Mouse (Mus musculus) liver, embryonic 13.5 days (tissue): ENCODE measurements around the gene Tmub1. TPM values are rescaled to one million over a fixed set of nuclear protein-coding genes. Genes with fewer than 3 reads are reported as not detected.

Experiments
- ATAC-seq: fragments of 200-750 bp; cut with Nextera tagmentation; 2 replicates; pipeline ENCODE4 v1.8.0; 2017; ENCODE audit warnings: low read depth, mild to moderate bottlenecking, moderate number of reproducible peaks, moderate library complexity
- DNase-seq: peaks from one replicate; pipeline ENCODE4 v3.0.0; 2022
- H3K27ac ChIP-seq: fragments of 300-500 bp; sonication (generic); 2 replicates; pipeline ENCODE4 v1.5.1; 2015; ENCODE audit warnings: moderate library complexity, mild to moderate bottlenecking, inconsistent platforms
- H3K27me3 ChIP-seq: fragments of 300-500 bp; sonication (generic); 2 replicates; pipeline ENCODE4 v1.6.1; 2015; ENCODE audit warnings: mild to moderate bottlenecking, inconsistent platforms
- H3K36me3 ChIP-seq: fragments of 300-500 bp; sonication (generic); 2 replicates; pipeline ENCODE4 v1.6.1; 2015; ENCODE audit warnings: mild to moderate bottlenecking, inconsistent platforms
- H3K4me1 ChIP-seq: fragments of 300-500 bp; sonication (generic); replicated peaks from 2 replicates; pipeline ENCODE4 v1.6.1; 2015; ENCODE audit warnings: inconsistent platforms
- H3K4me2 ChIP-seq: fragments of 300-500 bp; sonication (generic); 2 replicates; pipeline ENCODE4 v1.6.1; 2015; ENCODE audit warnings: inconsistent platforms, mild to moderate bottlenecking, moderate library complexity
- H3K4me3 ChIP-seq: fragments of 300-500 bp; sonication (generic); replicated peaks from 2 replicates; pipeline ENCODE4 v1.5.1; 2015; ENCODE audit warnings: mild to moderate bottlenecking, inconsistent platforms
- H3K9ac ChIP-seq: fragments of 300-500 bp; sonication (generic); 2 replicates; pipeline ENCODE4 v1.6.1; 2015; ENCODE audit warnings: mild to moderate bottlenecking, inconsistent platforms
- H3K9me3 ChIP-seq: fragments of 300-500 bp; sonication (generic); replicated peaks from 2 replicates; pipeline ENCODE4 v1.6.1; 2016; ENCODE audit warnings: inconsistent platforms
- WGBS: fragments of 180-500 bp; shearing (Covaris S2); methylation state at CpG from one replicate; pipeline ENCODE4 v1.1.7; 2015; ENCODE audit not compliant: insufficient replicate concordance; 5-methylcytosine and 5-hydroxymethylcytosine counted together
- polyA plus RNA-seq: library from polyadenylated mRNA; unstranded; fragments of >200 nt; fragmentation: Nextera tagmentation; extraction: Ambion mirVana; gene quantifications from 2 replicates; pipeline ENCODE4 v1.2.1, GENCODE M21; 2015

Gene Tmub1
- polyA plus RNA-seq, 1 experiment from 2014 or later, result 5.8 TPM

DNA sequence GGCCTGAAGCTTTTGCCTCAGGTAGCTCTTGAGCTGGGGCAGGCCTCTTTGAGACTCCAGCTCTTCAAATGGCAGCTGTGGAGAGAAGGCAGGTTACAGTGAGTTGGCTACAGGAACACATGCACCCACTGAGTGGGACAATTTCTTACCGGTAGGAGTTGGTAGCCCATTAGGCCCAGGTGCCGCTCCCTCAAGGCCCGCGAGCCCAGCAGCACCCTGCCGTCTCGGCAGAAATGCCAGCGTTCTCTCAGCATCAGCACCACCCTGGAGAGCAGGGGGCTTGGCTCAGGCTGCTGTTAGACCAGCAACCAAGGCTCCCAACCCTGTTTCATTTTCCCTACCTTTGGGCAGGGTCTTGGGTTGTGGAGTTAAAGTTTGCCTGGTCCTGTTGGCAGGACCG lies 6.5 kb downstream of the Tmub1 start:
- Histone ChIP-seq H3K36me3 (peaks cover 57% of the 10 kb centered on the region), H3K4me1 (peaks cover 23% of the 10 kb centered on the region), H3K4me3 (no peak overlapping the region), H3K4me2 (no peak overlapping the region), H3K27me3 (no peaks in the 10 kb centered on the region), H3K9ac (no peak overlapping the region), H3K9me3 (no peaks in the 10 kb centered on the region), H3K27ac (no peak overlapping the region)
- WGBS, result 92% methylated on average over 8 of the region's 8 CpGs
- ATAC-seq, result no peak
- no peak for DNase-seq

DNA sequence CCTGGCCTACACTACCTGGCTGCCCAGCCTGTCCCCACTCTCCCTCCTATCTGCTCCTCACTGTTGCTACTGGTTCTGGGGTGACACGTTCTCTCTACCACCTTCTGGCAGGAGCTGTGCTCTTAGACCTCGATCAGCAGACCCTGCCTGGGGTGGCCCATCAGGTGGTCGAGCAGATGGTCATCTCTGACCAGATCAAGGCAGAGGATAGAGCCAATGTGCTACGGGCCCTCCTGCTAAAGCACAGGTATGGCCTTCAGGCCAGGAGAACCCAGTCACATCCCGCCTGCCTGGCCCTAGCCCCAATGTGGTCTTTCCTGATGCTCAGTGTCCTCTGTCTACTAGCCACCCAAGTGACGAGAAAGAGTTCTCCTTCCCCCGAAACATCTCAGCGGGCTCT lies 13.7 kb downstream of the Tmub1 start:
- ATAC-seq (no peak), DNase-seq (no peak)
- Histone ChIP-seq H3K4me1 (peaks cover 6% of the 10 kb centered on the region; the same call in 1 of the 2 replicates), H3K4me2 (no peak overlapping the region), H3K27ac (no peak overlapping the region), H3K9ac (no peak overlapping the region), H3K27me3 (no peaks in the 10 kb centered on the region), H3K9me3 (no peaks in the 10 kb centered on the region), H3K4me3 (no peak overlapping the region), H3K36me3 (peaks cover 80% of the 10 kb centered on the region)
- 73% methylated on average over 8 of the region's 8 CpGs for WGBS

GRCm38 (mm10) chr5:24428596-24428995 lies 19.1 kb downstream of the Tmub1 start:
- H3K4me1 ChIP-seq, result peaks cover 53% of the 10 kb centered on the region
- 25% methylated on average over 9 of the region's 9 CpGs for WGBS
- H3K36me3 ChIP-seq, result peaks cover 44% of the 10 kb centered on the region
- H3K27ac ChIP-seq, result 0 out of 2 replicates have a peak overlapping the region, but pooled peaks have one; percentile 39
- DNase-seq, result no peak
- no peaks in the 10 kb centered on the region for H3K9me3 ChIP-seq
- H3K9ac ChIP-seq, result no peak overlapping the region
- peak overlapping the region; percentile 94 for H3K4me2 ChIP-seq
- ATAC-seq, result no peak
- peak overlapping the region; percentile 36 for H3K4me3 ChIP-seq
- H3K27me3 ChIP-seq, result no peaks in the 10 kb centered on the region

DNA sequence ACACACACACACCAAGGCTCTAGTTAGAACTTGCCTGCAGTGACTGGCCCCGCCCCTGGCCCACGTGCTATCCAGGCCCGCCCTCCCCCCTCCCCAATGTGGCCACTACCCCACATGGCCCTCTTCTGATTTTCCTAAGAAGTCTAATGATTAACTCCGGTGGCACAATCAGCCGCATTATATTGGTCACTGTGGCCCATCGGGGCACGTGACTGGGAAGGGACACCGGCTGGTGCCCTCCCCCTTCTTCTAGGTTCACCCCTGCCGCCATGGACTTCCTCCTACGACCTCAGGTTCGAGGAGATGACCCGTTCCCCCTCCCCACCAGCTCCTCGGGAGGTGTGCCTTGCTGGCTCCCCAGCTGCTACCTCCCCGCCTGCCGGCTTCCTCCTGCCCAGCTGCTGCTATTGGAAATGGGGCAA lies 19.7 kb downstream of the Tmub1 start:
- Histone ChIP-seq H3K27me3 (no peaks in the 10 kb centered on the region), H3K4me2 (peak overlapping the region; percentile 94), H3K4me3 (peak overlapping the region; percentile 36), H3K27ac (peak overlapping the region; percentile 39; the same call in 1 of the 2 replicates), H3K9ac (no peak overlapping the region), H3K9me3 (no peaks in the 10 kb centered on the region), H3K36me3 (peaks cover 39% of the 10 kb centered on the region), H3K4me1 (peaks cover 54% of the 10 kb centered on the region)
- no peak for DNase-seq
- no peak for ATAC-seq
- 9% methylated on average over 15 of the region's 15 CpGs for WGBS

DNA sequence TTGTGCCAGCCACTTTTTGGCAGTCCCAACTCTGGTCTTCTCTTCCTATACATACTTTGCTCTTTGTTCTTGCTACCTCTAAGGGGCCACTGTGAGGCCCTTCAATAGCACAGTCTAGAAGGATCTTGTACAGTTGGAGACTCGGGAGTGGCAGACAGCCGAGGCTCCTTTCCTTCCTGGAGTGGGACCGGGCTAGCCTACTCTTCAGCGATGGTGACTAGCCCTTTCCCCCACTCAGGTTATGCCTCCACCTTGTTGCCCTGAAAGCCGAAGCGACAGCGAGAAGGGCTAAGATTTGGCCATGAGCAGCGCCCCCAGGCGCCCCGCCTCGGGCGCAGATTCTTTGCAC lies 20.4 kb downstream of the Tmub1 start:
- Histone ChIP-seq H3K4me2 (peak overlapping the region; percentile 94), H3K27ac (no peak overlapping the region), H3K9me3 (no peaks in the 10 kb centered on the region), H3K9ac (peak overlapping the region; percentile 22; the same call in 1 of the 2 replicates), H3K27me3 (no peaks in the 10 kb centered on the region), H3K36me3 (peaks cover 31% of the 10 kb centered on the region), H3K4me3 (no peak overlapping the region), H3K4me1 (peaks cover 62% of the 10 kb centered on the region)
- no peak for DNase-seq
- WGBS, result 33% methylated on average over 12 of the region's 12 CpGs
- no peak for ATAC-seq

GRCm38 (mm10) chr5:24426556-24427284 lies 20.9 kb downstream of the Tmub1 start:
- ATAC-seq, result no peak
- Histone ChIP-seq H3K9ac (peak overlapping the region; percentile 88), H3K36me3 (peaks cover 26% of the 10 kb centered on the region), H3K4me1 (peaks cover 62% of the 10 kb centered on the region), H3K27ac (no peak overlapping the region), H3K27me3 (no peaks in the 10 kb centered on the region), H3K9me3 (no peaks in the 10 kb centered on the region), H3K4me2 (peak overlapping the region; percentile 94), H3K4me3 (peak overlapping the region; percentile 69)
- DNase-seq, result peak; percentile 18
- 8% methylated on average over 9 of the region's 9 CpGs for WGBS

- DNase-seq, result no peak
- peak overlapping the region; percentile 94 for H3K4me2 ChIP-seq
- WGBS, result 12% methylated on average over 10 of the region's 10 CpGs
- no peaks in the 10 kb centered on the region for H3K9me3 ChIP-seq
- H3K9ac ChIP-seq, result peak overlapping the region; percentile 88
- peaks cover 19% of the 10 kb centered on the region for H3K36me3 ChIP-seq
- H3K4me3 ChIP-seq, result peak overlapping the region; percentile 69
- no peak for ATAC-seq
- H3K27ac ChIP-seq, result no peak overlapping the region
- H3K27me3 ChIP-seq, result no peaks in the 10 kb centered on the region
- H3K4me1 ChIP-seq, result peaks cover 62% of the 10 kb centered on the region
These were observed 21.6 kb downstream of the Tmub1 start for GRCm38 (mm10) chr5:24426037-24426432.

- H3K4me3 ChIP-seq, result peak overlapping the region; percentile 69
- peaks cover 14% of the 10 kb centered on the region for H3K36me3 ChIP-seq
- 0 out of 2 replicates have a peak overlapping the region, but pooled peaks have one; percentile 18 for H3K27ac ChIP-seq
- peak overlapping the region; percentile 88 for H3K9ac ChIP-seq
- H3K4me1 ChIP-seq, result peaks cover 62% of the 10 kb centered on the region
- H3K4me2 ChIP-seq, result peak overlapping the region; percentile 94
- no peaks in the 10 kb centered on the region for H3K27me3 ChIP-seq
- no peaks in the 10 kb centered on the region for H3K9me3 ChIP-seq
- WGBS, result 1% methylated on average over 28 of the region's 30 CpGs
- ATAC-seq, result no peak
- no peak for DNase-seq
These were observed 22.1 kb downstream of the Tmub1 start for GRCm38 (mm10) chr5:24425421-24426036.

DNA sequence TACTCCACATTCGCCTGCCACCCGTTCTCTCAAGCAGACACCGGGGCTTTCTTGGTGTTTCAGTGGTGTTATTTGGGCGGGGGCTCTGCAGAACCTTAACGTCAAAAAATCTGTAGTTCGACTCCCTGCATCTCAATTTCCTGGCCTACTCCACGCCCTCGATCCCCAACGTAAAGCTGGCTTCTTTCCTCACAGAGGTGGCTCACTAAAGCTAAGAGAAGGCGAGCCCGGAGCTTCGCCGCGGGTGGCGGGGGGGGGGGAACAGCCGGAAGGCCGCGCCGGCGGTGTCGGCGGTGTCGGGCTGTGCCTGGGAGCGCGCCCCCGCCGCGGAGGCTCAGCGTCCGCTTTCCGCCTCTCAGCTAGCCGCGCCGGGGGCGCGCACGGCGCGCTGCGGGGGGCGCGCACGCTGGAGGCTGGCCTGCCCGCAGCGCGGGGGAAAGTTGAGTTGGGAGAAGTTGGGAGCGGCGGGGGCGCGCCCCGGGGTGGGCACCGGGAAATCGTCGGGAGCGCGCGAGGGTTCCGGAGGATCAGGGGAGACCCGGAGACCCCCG lies 22.7 kb downstream of the Tmub1 start:
- H3K4me2 ChIP-seq, result peak overlapping the region; percentile 94
- DNase-seq (peak; percentile 67), ATAC-seq (peak; percentile 47)
- peaks cover 10% of the 10 kb centered on the region for H3K36me3 ChIP-seq
- no peaks in the 10 kb centered on the region for H3K27me3 ChIP-seq
- peak overlapping the region; percentile 69 for H3K4me3 ChIP-seq
- peak overlapping the region; percentile 88 for H3K9ac ChIP-seq
- peak overlapping the region; percentile 94 for H3K27ac ChIP-seq
- peaks cover 62% of the 10 kb centered on the region for H3K4me1 ChIP-seq
- H3K9me3 ChIP-seq, result no peaks in the 10 kb centered on the region
- 1% methylated on average over 56 of the region's 60 CpGs for WGBS

- Histone ChIP-seq H3K36me3 (peaks cover 8% of the 10 kb centered on the region), H3K4me3 (peak overlapping the region; percentile 69), H3K9ac (peak overlapping the region; percentile 88), H3K27ac (peak overlapping the region; percentile 94), H3K9me3 (no peaks in the 10 kb centered on the region), H3K4me2 (peak overlapping the region; percentile 94), H3K27me3 (no peaks in the 10 kb centered on the region), H3K4me1 (peaks cover 58% of the 10 kb centered on the region)
- ATAC-seq, result no peak
- 12% methylated on average over 21 of the region's 21 CpGs for WGBS
- DNase-seq, result peak; percentile 34
These were observed 23.5 kb downstream of the Tmub1 start for GRCm38 (mm10) chr5:24424004-24424781.
